Mouse (Mus musculus) granulocyte monocyte progenitor cell, adult 5-6 weeks (primary cell): ENCODE results near the gene Tgfbi. TPM values are rescaled to one million over a fixed set of nuclear protein-coding genes. Genes with fewer than 3 reads are reported as not detected.

Experiments
- ATAC-seq: replicated peaks from 2 replicates; pipeline ENCODE4 v1.8.0; 2016; ENCODE audit warnings: mild to moderate bottlenecking, moderate TSS enrichment, inconsistent platforms; ENCODE audit not compliant: poor library complexity, severe bottlenecking
- total RNA-seq, 2 experiments: library from RNA; stranded (forward) in 1 of 2; stranded (reverse) in 1 of 2; fragments of 200-712, 200-1000 nt in 1 of 2; fragments of >200 nt in 1 of 2; fragmentation: Nextera tagmentation in 1 of 2; gene quantifications; 2 replicates each; pipeline ENCODE4 v1.2.3; 2014 to 2017

Gene Tgfbi
- total RNA-seq, 2 experiments from 2014 or later, result 15.3 to 21.7 TPM

GRCm38 (mm10) chr13:56597296-56597695 is 12.0 kb upstream of the Tgfbi start:
- no peak for ATAC-seq

GRCm38 (mm10) chr13:56597831-56598612 is 11.3 kb upstream of the Tgfbi start:
- ATAC-seq, result no peak

- no peak for ATAC-seq
These were observed 9.8 kb upstream of the Tgfbi start for GRCm38 (mm10) chr13:56599511-56599910.

- ATAC-seq, result no peak
These were observed 9.0 kb upstream of the Tgfbi start for GRCm38 (mm10) chr13:56600216-56600890.

- peak; percentile 77 for ATAC-seq
These were observed 8.1 kb upstream of the Tgfbi start for GRCm38 (mm10) chr13:56601199-56601598.

GRCm38 (mm10) chr13:56605503-56605902 is 3.8 kb upstream of the Tgfbi start:
- no peak for ATAC-seq

- ATAC-seq, result no peak
These were observed 2.6 kb upstream of the Tgfbi start for GRCm38 (mm10) chr13:56606724-56607123.

GRCm38 (mm10) chr13:56607225-56607624 is 2.1 kb upstream of the Tgfbi start:
- no peak for ATAC-seq

GRCm38 (mm10) chr13:56607846-56608245 is 1.5 kb upstream of the Tgfbi start:
- ATAC-seq, result no peak

- peak; percentile 54 for ATAC-seq
These were observed 1.8 kb downstream of the Tgfbi start for GRCm38 (mm10) chr13:56611129-56611528.

- ATAC-seq, result peak; percentile 53
These were observed 2.4 kb downstream of the Tgfbi start for GRCm38 (mm10) chr13:56611741-56612140.

- ATAC-seq, result no peak
These were observed 3.0 kb downstream of the Tgfbi start for GRCm38 (mm10) chr13:56612331-56612730.

GRCm38 (mm10) chr13:56613366-56613998 is 4.2 kb downstream of the Tgfbi start:
- peak; percentile 33 for ATAC-seq

- no peak for ATAC-seq
These were observed 5.4 kb downstream of the Tgfbi start for GRCm38 (mm10) chr13:56614768-56615167.

GRCm38 (mm10) chr13:56615223-56615622 is 5.9 kb downstream of the Tgfbi start:
- ATAC-seq, result peak; percentile 27

- ATAC-seq, result peak; percentile 13
These were observed 6.5 kb downstream of the Tgfbi start for GRCm38 (mm10) chr13:56615864-56616263.

- ATAC-seq, result peak; percentile 16
These were observed 7.1 kb downstream of the Tgfbi start for GRCm38 (mm10) chr13:56616386-56616785.

GRCm38 (mm10) chr13:56617197-56617596 is 7.9 kb downstream of the Tgfbi start:
- no peak for ATAC-seq

GRCm38 (mm10) chr13:56622201-56622757 is 13.0 kb downstream of the Tgfbi start:
- no peak for ATAC-seq

- peak; percentile 72 for ATAC-seq
These were observed 17.2 kb downstream of the Tgfbi start for GRCm38 (mm10) chr13:56626524-56626923.

- ATAC-seq, result no peak
These were observed 20.8 kb downstream of the Tgfbi start for GRCm38 (mm10) chr13:56630081-56630480.
